Mouse (Mus musculus): ENCODE measurements at regions not wholly inside any gene's neighbourhood (a gene's known extent, or its start where the extent isn't known, plus 50 kb on each side); places are given as distances from the start of the nearest gene placed in this dataset.

- Histone ChIP-seq H3K4me3 (no peak overlapping the region), H3K9ac (no peak overlapping the region), H3K27ac (no peak overlapping the region), H3K9me3 (replicated peaks) (no peaks in the 10 kb centered on the region), H3K36me3 (no peaks in the 10 kb centered on the region), H3K4me2 (replicated peaks) (no peak overlapping the region), H3K27me3 (no peaks in the 10 kb centered on the region), H3K4me1 (no peaks in the 10 kb centered on the region)
- 24% methylated on average over 2 of the region's 2 CpGs for WGBS
- ATAC-seq (ENCODE audit: low FRiP score), result no peak
These were observed 169.4 kb downstream of the Mtx2 start for GRCm38 (mm10) chr2:74994998-74995397.

- Histone ChIP-seq H3K27me3 (no peaks in the 10 kb centered on the region), H3K9ac (no peak overlapping the region), H3K4me3 (no peak overlapping the region), H3K36me3 (no peaks in the 10 kb centered on the region), H3K9me3 (replicated peaks) (no peaks in the 10 kb centered on the region), H3K27ac (no peak overlapping the region), H3K4me2 (replicated peaks) (no peak overlapping the region), H3K4me1 (0 out of 2 replicates have a peak, but pooled peaks cover 5% of the 10 kb centered on the region)
- no peak for ATAC-seq (ENCODE audit: low FRiP score)
- WGBS, result 90% methylated on average over 1 of the region's 1 CpGs
These were observed 172.1 kb downstream of the Mtx2 start for GRCm38 (mm10) chr2:74997736-74998135.

- H3K9ac ChIP-seq, result no peak overlapping the region
- H3K27ac ChIP-seq, result no peak overlapping the region
- H3K4me2 ChIP-seq (replicated peaks), result no peak overlapping the region
- H3K4me1 ChIP-seq, result 0 out of 2 replicates have a peak, but pooled peaks cover 5% of the 10 kb centered on the region
- H3K4me3 ChIP-seq, result no peak overlapping the region
- no peak for ATAC-seq (ENCODE audit: low FRiP score)
- 50% methylated on average over 10 of the region's 10 CpGs for WGBS
- no peaks in the 10 kb centered on the region for H3K36me3 ChIP-seq
- no peaks in the 10 kb centered on the region for H3K27me3 ChIP-seq
- H3K9me3 ChIP-seq (replicated peaks), result no peaks in the 10 kb centered on the region
These were observed 174.8 kb downstream of the Mtx2 start for GRCm38 (mm10) chr2:75000368-75000796.

- WGBS, result 63% methylated on average over 12 of the region's 12 CpGs
- Histone ChIP-seq H3K4me3 (no peak overlapping the region), H3K9ac (no peak overlapping the region), H3K4me1 (0 out of 2 replicates have a peak, but pooled peaks cover 5% of the 10 kb centered on the region), H3K27ac (no peak overlapping the region), H3K27me3 (no peaks in the 10 kb centered on the region), H3K36me3 (no peaks in the 10 kb centered on the region), H3K9me3 (replicated peaks) (no peaks in the 10 kb centered on the region), H3K4me2 (replicated peaks) (peak overlapping the region; percentile 7; the same call in 1 of the 2 replicates)
- ATAC-seq (ENCODE audit: low FRiP score), result no peak
These were observed 177.0 kb downstream of the Mtx2 start for GRCm38 (mm10) chr2:75002562-75002961.

- H3K27ac ChIP-seq, result no peak overlapping the region
- no peak overlapping the region for H3K9ac ChIP-seq
- ATAC-seq (ENCODE audit: low FRiP score), result no peak
- H3K4me2 ChIP-seq (replicated peaks), result no peak overlapping the region
- H3K27me3 ChIP-seq, result no peaks in the 10 kb centered on the region
- WGBS, result 91% methylated on average over 1 of the region's 1 CpGs
- no peaks in the 10 kb centered on the region for H3K4me1 ChIP-seq
- no peak overlapping the region for H3K4me3 ChIP-seq
- H3K36me3 ChIP-seq, result no peaks in the 10 kb centered on the region
- no peaks in the 10 kb centered on the region for H3K9me3 ChIP-seq (replicated peaks)
These were observed 182.5 kb downstream of the Mtx2 start for GRCm38 (mm10) chr2:75008116-75008515.

- Histone ChIP-seq H3K36me3 (no peaks in the 10 kb centered on the region), H3K4me3 (no peak overlapping the region), H3K27ac (no peak overlapping the region), H3K4me1 (no peaks in the 10 kb centered on the region), H3K27me3 (no peaks in the 10 kb centered on the region), H3K9ac (no peak overlapping the region), H3K4me2 (replicated peaks) (no peak overlapping the region), H3K9me3 (replicated peaks) (no peaks in the 10 kb centered on the region)
- no peak for ATAC-seq (ENCODE audit: low FRiP score)
- 77% methylated on average over 7 of the region's 7 CpGs for WGBS
These were observed 185.0 kb downstream of the Mtx2 start for GRCm38 (mm10) chr2:75010647-75011046.

- no peaks in the 10 kb centered on the region for H3K36me3 ChIP-seq
- no peak overlapping the region for H3K9ac ChIP-seq
- 87% methylated on average over 8 of the region's 8 CpGs for WGBS
- H3K27ac ChIP-seq, result no peak overlapping the region
- no peak overlapping the region for H3K4me3 ChIP-seq
- H3K27me3 ChIP-seq, result no peaks in the 10 kb centered on the region
- no peaks in the 10 kb centered on the region for H3K4me1 ChIP-seq
- ATAC-seq (ENCODE audit: low FRiP score), result no peak
- no peak overlapping the region for H3K4me2 ChIP-seq (replicated peaks)
- no peaks in the 10 kb centered on the region for H3K9me3 ChIP-seq (replicated peaks)
These were observed 186.4 kb downstream of the Mtx2 start for GRCm38 (mm10) chr2:75012046-75012445.

- Histone ChIP-seq H3K4me2 (replicated peaks) (no peak overlapping the region), H3K27me3 (no peaks in the 10 kb centered on the region), H3K27ac (no peak overlapping the region), H3K36me3 (no peaks in the 10 kb centered on the region), H3K9ac (no peak overlapping the region), H3K4me3 (no peak overlapping the region), H3K9me3 (replicated peaks) (no peaks in the 10 kb centered on the region), H3K4me1 (no peaks in the 10 kb centered on the region)
- no peak for ATAC-seq (ENCODE audit: low FRiP score)
- WGBS, result 82% methylated on average over 16 of the region's 16 CpGs
These were observed 189.6 kb downstream of the Mtx2 start for GRCm38 (mm10) chr2:75014994-75015728.

- no peak overlapping the region for H3K9ac ChIP-seq
- H3K27ac ChIP-seq, result no peak overlapping the region
- H3K4me2 ChIP-seq (replicated peaks), result no peak overlapping the region
- no peaks in the 10 kb centered on the region for H3K27me3 ChIP-seq
- 76% methylated on average over 7 of the region's 7 CpGs for WGBS
- no peaks in the 10 kb centered on the region for H3K36me3 ChIP-seq
- H3K4me3 ChIP-seq, result no peak overlapping the region
- H3K4me1 ChIP-seq, result no peaks in the 10 kb centered on the region
- no peak for ATAC-seq (ENCODE audit: low FRiP score)
- H3K9me3 ChIP-seq (replicated peaks), result no peaks in the 10 kb centered on the region
These were observed 193.9 kb downstream of the Mtx2 start for GRCm38 (mm10) chr2:75019459-75019858.

GRCm38 (mm10) chr2:75021639-75022038, 196.0 kb downstream of the Mtx2 start:
- Histone ChIP-seq H3K27ac (no peak overlapping the region), H3K9me3 (replicated peaks) (no peaks in the 10 kb centered on the region), H3K4me1 (no peaks in the 10 kb centered on the region), H3K4me2 (replicated peaks) (no peak overlapping the region), H3K4me3 (no peak overlapping the region), H3K27me3 (no peaks in the 10 kb centered on the region), H3K9ac (no peak overlapping the region), H3K36me3 (no peaks in the 10 kb centered on the region)
- 73% methylated on average over 7 of the region's 7 CpGs for WGBS
- ATAC-seq (ENCODE audit: low FRiP score), result no peak

- Histone ChIP-seq H3K36me3 (no peaks in the 10 kb centered on the region), H3K9me3 (replicated peaks) (no peaks in the 10 kb centered on the region), H3K27ac (no peak overlapping the region), H3K4me1 (no peaks in the 10 kb centered on the region), H3K27me3 (no peaks in the 10 kb centered on the region), H3K9ac (no peak overlapping the region), H3K4me2 (replicated peaks) (no peak overlapping the region), H3K4me3 (no peak overlapping the region)
- no peak for ATAC-seq (ENCODE audit: low FRiP score)
- WGBS, result 91% methylated on average over 10 of the region's 10 CpGs
These were observed 202.5 kb downstream of the Mtx2 start for GRCm38 (mm10) chr2:75028151-75028550.

GRCm38 (mm10) chr2:75029089-75029693, 203.6 kb downstream of the Mtx2 start:
- Histone ChIP-seq H3K27me3 (no peaks in the 10 kb centered on the region), H3K4me2 (replicated peaks) (no peak overlapping the region), H3K36me3 (no peaks in the 10 kb centered on the region), H3K9me3 (replicated peaks) (no peaks in the 10 kb centered on the region), H3K4me1 (no peaks in the 10 kb centered on the region), H3K9ac (no peak overlapping the region), H3K27ac (no peak overlapping the region), H3K4me3 (no peak overlapping the region)
- no peak for ATAC-seq (ENCODE audit: low FRiP score)
- 52% methylated on average over 8 of the region's 8 CpGs for WGBS

- H3K9me3 ChIP-seq (replicated peaks), result no peaks in the 10 kb centered on the region
These were observed 209.1 kb downstream of the Mtx2 start for GRCm38 (mm10) chr2:75034708-75035107.

More at GRCm38 (mm10) chr2:75034708-75035107, 209.1 kb downstream of the Mtx2 start:
- Histone ChIP-seq H3K4me3 (no peak overlapping the region), H3K27me3 (no peaks in the 10 kb centered on the region), H3K4me2 (replicated peaks) (no peak overlapping the region), H3K4me1 (no peaks in the 10 kb centered on the region), H3K36me3 (no peaks in the 10 kb centered on the region), H3K27ac (no peak overlapping the region), H3K9ac (no peak overlapping the region)
- 73% methylated on average over 3 of the region's 3 CpGs for WGBS
- ATAC-seq (ENCODE audit: low FRiP score), result no peak

Data from hindbrain, embryonic 12.5 days (tissue).